Mouse (Mus musculus) right cerebral cortex, adult 18-20 months (tissue): Measurements from ENCODE around the gene Dppa4.
"Not testable (repeated sequence)": the region's sequence is repeated elsewhere in the genome, so short reads cannot be mapped to it uniquely, and the experiment has no call there.

ENCODE experiments used
- DNase-seq: peaks from one replicate; pipeline ENCODE4 v3.0.0; 2022; ENCODE audit warnings: mixed read lengths

Gene Dppa4

DNA sequence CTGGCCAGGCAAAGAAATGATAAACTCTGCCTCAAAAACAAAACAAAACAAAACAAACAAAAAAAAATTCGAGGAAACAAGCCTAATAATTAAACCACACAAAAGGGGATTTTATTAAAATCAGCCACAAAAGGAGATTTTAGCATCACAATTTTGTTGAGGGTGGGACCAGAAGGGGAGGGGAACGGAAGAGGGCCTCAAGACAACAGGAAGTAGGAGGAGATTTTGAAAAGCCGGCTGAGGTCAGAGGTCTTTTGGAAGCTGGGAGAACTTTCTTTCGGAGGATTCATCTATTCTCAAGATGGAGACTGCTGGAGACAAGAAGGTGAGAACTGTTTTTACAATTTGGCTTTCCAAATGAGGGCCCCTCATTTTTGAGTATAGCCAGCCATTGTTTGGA is at the start of gene Dppa4:
Gene Dppa4, plus strand, starts transcription at position 217 of the 400 bp plus-strand sequence.
- no peak for DNase-seq

DNA sequence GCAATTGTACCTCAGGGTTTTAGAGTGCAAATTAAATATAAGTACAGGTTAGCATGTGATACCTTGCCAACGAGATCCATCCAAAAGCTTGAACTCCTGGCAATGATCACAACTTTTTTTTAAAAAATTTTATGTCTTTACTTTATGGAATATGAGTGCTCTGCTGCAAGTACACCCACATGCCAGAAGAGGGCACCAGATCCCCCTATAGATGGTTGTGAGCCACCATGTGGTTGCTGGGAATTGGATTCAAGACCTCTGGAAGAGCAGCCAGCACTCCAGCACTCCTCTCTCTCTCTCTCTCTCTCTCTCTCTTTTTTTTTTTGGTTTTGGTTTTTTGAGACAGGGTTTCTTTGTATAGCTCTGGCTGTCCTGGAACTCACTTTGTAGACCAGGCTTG is 48.5 kb upstream of the Dppa4 start:
- DNase-seq = no peak

DNA sequence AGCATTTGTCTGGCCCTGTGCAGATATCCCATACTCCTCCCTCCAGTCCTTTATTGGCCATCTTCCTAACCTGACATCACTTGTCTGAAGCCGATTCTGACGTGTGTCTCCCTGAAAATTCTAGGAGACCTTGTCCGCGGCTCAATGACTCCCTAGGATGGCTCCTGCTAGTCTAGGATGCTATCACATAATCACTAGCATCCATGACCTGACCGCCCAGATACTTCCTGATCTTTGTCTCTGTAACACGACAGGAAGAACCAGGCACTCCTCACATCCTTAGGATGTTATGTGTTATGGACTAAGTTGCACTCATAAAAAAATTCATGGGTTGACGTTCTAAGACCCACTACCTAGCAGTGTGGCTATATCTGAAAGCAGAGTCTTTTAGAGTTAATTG is 45.9 kb upstream of the Dppa4 start:
- DNase-seq = no peak

DNA sequence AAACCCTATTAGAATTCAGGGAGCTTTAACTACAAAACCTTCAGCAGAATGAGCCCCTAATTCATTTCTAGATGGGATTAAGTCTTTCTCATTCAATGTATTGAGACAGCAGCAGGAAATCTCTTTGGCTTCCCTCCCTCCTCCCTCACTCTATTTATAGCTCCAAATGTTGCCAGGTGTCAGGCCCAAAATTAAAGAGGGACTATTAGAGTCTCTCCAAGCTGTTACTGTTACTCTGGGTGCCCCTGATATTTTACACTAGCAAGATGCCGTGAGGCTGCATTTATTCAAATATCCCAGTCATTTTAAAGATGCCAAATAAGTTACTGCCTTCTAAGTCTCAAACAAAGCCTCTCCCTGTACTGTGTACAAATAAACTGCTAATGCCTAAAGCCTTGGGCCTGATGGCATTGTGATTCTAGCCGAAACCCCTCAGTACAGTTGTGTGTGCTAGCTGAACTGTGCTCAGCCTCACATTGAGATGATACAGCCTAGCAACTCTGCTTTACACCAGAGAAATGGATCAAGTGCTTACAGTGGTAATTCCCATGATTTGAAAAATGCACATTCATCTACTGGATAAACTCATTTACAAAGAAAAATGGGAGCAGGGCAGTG is 36.4 kb upstream of the Dppa4 start:
- DNase-seq = no peak

DNA sequence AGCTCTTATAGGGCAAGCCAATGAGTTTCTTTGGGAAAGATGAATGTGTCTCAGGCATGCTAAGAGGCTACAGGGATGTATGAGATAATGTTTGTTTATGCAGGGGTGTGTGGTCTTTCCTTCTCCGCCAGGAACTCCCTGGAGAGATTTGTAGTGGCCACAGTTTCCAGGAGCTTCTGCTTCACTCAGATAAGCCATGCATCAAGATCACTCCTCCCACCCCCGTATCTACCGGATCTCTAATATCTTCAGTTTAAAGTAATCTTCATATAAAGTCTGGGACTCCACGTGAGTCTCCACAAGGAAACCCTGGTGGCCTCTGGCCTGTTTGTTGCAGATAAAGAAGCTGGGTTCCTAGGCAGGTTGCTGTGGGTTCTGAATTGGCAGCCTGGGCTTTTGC is 30.7 kb upstream of the Dppa4 start:
- no peak for DNase-seq

DNA sequence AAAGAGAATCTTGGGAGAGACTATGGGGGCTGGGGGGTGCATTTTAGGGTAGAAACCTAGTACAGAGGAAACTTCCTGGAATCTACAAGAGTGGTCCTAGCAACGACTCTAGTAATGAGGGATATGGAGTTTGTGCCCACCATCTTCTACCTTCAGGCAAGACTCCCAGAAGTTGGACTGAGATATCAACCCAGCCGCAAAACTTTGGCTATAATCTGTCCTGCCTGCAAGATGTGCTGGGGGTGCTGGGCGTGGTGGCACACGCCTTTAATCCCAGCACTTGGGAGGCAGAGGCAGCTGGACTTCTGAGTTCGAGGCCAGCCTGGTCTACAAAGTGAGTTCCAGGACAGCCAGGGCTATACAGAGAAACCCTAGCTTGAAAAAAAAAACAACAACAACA is 28.9 kb upstream of the Dppa4 start:
- DNase-seq = no peak

DNA sequence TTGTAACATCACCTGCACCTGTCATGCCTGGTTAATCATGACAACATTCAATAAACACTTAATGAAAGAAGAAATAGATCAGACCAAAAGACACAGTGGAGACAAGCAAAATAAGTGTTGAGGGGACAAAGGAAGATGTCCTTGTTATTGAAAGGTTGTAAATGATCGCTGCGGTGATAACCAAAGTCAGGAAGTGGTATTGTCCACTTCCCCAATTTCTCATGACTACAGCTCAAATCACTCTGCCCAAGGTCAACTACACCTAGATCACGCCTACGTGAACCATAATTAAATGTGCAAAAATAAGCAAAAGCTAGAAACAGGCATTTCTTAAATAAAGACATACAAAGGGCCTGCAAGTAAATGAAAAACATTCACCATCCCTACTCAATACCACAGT is 24.0 kb upstream of the Dppa4 start:
- no peak for DNase-seq

DNA sequence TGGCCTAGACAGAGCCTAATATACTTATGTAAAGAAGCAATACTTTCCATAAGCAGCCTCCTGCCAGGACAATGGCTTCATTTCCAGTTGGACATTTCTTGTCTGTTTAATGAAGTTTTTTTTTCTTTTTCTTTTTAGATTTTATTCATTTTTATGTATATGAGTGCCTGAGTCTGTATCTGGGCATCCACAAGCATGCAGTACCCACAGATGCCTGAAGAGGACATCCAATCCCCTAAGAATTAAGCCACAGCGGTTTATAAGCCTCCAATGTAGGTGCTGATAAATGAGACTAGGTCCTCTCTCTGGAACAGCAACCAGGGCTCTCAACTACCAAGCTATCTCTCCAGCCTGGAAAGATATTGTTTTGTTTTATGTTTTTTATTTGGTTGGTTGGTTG is 20.6 kb upstream of the Dppa4 start:
- DNase-seq = no peak

DNA sequence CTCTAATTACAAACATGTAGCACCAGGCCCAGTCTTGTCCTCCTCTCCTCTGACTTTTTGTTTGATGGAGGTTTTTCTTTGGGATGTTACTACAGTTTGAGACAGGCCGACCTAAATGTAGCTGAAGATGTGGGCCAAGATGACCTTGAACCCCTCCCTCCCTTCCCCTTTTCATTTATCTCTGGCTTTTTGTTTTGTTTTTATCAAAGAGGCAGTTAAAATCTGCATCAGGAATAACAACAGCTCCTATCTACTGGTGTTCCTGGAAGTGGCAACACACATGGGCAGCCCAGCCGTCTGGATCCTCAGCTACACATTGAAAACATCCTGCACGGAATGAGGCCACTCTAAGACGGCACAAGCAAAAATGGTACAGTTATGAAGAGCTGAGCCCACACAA is 17.7 kb upstream of the Dppa4 start:
- DNase-seq = no peak

DNA sequence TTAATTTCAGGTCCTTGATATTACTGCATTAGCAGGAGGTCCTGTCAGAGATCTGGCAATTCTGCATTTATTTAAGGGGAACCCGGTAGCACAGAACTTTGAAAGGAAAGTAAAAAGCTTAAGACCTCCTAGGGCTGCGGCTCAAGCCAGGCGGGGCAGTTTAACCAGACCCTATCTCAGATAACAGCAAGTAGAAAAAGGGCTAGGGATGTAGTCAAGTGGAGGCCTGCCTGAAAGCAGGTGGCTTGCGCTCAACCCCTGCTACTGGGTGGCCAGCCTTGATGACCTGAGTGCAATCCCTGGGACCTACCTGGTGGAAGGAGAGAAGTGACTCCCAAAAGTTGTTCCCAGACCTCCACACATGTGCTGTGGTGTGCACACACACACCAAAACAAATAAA is 6.6 kb upstream of the Dppa4 start:
- DNase-seq = no peak

DNA sequence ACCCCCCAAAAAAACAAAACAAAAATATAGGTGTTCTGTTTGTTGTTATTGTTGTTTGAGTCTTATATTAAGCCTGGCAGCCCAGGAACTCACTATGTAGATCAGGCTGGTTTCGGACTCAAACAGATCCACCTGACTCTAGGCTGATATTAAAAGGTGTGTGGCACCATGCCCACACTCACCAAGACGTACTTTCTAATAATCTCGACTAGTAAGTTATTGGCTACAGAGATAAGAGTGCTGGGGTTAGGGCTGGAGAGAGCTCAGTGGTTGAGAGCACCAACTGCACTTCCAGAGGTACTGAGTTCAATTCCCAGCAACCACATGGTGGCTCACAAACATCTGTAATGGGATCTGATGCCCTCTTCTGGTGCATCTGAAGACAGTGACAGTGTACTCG is 2.6 kb upstream of the Dppa4 start:
- no peak for DNase-seq

DNA sequence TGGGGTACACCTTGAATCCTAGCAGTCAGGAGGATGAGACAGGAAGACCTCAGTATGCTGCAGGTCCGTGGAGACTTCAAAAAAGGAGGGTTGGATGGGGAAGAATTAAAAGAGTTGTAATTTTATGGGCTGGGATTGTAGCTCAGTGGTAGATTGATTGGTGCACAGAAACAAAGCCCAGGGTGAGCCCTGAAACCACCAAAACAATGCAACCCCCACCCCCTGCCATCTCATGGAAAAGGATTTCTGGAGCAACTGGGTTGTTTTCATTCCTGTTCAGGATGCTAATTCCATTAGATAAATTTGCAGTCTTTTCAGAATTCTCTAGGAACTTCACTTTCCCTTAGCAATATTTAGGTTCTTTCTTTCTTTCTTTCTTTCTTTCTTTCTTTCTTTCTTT is 732 bp upstream of the Dppa4 start:
- DNase-seq = no peak

DNA sequence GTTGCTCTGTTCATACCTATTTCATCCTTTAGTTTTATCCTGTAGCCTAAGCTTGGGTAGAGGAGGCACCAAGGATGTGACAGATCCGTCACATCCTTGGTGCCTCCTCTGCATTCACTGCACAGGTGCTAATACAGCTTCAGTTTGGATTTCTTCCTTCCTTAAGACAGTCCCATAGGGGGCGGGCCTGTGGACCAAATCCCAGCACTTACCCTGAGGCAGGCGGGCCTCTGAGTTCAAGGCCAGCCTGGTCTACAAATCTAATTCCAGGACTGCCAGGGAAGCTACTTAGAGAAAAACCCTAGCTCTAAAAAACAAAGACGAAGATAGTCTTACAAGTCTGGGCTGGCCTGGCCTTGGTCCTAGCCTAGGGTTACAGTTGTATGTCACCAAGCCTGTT is 2.0 kb downstream of the Dppa4 start:
- no peak for DNase-seq

DNA sequence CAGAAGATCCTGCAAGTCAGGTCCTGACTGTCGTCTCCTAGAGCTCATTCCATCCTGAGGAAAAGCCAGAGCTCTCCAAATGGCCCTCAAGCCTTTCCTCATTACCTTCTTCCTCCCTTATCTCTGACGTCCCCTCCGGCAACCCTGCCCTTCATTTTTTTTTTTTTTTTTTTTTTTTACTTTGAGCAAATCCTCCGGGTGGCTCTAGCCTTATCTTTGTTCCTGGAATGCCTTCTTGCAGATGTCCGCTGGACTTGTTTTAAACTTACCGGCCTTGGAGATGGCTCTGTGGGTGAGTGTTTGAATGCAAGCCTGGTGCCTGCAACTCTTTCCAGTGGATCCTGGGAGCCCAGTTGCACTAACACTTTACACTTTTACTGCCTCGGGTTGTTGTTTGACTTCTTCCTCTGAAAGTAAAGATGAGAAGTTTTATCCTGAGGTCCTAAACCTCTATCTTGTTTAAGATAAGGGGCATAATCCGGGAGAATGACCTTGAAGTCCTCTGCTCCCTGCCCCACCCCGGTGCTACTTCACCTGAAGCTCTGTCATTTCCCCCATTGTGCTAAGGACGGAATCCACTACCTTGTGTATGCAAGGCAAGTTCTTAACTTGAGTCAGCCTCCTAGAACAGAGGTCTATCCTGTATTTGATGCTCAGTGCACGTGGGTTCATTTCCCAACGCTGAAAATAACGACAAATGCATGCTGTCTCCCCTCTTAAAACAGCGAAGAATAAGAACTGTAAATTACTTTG is 14.0 kb downstream of the Dppa4 start:
- no peak for DNase-seq

DNA sequence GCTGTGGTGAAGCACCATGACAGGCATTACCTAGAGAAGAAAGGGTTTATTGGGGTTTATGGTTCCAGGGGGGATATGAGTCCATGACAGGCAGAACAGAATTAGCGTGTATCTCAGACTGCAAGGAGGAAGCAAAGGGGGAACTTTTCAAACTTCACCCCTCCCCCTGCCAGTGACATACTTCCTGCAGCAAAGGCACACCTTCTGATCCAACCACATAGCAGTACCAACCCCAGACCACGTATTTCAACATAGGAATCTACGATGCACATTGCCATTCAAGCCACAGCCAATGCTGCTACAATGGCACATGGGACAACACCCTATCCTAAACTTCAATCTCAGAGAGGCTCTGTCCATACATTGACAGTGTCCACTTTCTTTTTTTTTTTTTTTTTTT is 16.4 kb downstream of the Dppa4 start:
- no peak for DNase-seq

DNA sequence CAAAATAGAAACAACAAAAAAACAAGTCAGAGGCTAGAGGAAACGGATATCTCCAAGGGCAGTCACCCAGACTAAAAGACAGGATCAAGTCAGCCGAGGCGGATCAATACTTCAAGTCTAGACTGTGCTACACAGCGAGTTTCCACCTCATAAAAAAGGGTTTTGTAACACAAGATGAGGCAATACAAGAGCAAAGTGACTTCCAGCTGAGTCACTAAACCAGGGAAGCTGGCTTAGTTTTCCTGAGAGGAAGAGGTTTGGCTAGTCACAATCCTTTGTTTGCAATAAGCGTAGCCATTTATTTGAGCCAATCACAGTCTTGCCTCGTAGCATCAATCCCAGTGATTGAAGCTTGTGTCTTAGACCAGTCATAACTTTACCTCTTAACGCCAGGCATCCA is 20.0 kb downstream of the Dppa4 start, which contains the start of gene Dppa2:
Gene Dppa2, plus strand, starts transcription at position 400 of the 400 bp plus-strand sequence.
- DNase-seq = no peak

DNA sequence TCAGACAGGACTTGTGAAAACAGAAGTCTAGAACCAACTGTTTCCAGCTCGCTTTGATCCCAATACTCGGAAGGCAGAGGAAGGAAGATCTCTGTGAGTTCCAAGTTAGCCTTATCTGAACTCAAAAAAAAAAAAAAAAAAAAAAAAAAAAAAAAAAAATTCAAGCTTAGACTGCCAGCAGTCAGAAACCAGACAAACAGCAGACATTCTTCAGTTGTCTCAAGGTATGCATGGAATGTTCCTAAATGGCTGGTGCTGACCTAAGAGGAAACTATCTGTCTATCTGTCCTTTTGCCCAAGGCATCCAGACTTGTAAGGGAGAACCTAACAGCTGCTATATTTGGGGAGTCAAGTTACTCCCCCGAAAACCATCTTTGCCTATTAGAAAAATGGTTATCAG is 20.4 kb downstream of the Dppa4 start:
- no peak for DNase-seq

DNA sequence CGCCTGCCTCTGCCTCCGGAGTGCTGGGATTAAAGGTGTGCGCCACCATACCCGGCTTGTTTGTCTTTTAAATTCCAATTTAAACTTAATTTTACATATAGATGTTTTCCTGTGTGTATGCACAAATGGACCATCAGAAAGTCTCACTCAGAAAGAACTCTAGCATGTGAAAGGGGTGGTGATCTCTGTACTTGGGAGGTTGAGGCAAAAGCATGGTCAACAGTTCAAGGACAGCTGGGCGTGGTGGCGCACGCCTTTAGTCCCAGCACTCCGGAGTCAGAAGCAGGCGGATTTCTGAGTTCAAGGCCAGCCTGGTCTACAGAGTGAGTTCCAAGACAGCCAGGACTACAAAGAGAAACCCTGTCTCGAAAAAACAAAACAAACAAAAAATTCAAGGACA is 25.4 kb downstream of the Dppa4 start:
- DNase-seq = not testable (repeated sequence)

DNA sequence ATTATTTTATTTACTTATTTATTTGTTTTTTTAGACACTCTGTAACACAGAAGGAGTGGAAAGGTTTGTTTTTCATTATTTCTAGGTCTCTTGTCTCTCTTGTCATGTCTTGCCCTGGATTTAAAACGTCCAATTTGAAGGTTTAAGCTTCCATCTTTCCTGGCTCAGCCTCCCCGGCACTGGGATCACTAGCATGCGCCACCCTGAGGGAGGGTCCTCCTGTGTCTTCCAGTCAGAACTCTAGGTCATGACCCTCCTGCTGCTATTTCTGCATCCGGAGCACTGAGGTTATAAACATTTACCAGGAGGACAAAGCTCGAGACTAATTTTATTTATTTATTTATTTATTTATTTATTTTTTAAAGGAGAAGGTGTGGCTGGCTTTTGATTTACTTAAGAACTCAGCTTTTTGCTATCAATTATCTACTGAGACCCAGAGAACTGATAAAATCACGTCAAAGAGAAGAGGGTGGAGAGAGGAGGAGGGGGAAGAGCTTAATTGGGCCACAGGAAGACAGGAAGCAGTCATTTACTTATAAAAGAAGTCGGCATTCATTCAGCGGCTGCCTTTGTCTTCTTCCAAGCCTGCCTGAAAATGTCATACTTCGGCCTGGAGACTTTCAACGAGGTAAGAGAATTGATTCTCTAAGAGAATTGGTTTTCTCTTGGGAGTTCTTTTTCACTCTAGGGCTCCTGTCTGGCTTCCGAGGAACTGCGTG is 26.5 kb downstream of the Dppa4 start:
- DNase-seq = no peak

DNA sequence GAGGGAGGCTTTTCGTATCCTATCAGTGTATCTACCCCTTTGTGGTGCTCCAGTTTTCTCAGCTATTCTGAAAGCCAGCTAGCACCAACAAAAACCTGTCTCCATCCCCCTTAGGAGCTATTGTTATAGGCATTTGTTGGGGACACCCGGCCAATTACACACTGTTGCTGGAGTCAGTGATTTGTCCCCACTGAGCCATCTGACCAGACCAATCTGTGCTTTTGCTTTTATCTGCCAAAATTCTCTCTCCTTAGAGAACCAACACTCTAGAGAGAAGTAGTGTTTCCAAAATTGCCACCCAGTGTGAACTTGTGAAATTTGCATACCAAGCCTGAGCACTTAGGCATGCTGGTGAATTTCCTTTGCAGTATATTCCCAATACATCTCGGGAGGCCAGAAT is 31.8 kb downstream of the Dppa4 start:
- DNase-seq = no peak

DNA sequence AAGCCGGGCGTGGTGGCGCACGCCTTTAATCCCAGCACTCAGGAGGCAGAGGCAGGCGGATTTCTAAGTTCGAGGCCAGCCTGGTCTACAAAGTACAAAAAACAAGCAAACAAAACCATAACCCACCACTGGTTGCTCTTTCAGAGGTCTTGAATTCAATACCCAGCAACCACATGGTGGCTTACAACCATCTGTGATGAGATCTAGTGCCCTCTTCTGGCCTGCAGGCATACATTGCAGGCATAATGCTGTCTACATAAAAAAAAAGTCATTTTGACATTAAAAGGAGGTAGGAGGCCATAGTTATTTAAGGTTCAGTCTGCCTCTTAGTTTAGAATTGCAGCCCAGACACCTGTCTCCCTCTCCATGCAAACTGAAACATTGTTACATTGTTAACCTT is 37.2 kb downstream of the Dppa4 start:
- no peak for DNase-seq

DNA sequence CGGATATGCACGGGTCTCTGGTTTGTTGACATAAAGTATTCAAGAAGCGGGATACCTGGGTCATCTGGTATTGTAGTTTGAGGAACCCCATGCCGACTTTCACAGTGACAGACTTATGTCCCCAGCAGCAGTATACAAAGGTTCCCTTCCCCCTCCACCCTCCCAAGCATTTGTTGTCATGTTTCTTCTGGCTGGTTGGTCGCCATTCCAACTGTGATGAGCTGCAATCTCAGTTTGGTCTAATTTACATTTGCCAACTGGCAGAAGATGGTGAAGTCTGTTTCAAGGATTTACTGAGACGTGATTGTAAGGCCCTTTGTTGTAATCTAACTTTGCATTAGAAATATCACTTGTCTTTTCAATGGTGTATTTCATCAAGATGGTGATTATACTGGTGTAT is 39.6 kb downstream of the Dppa4 start:
- no peak for DNase-seq

DNA sequence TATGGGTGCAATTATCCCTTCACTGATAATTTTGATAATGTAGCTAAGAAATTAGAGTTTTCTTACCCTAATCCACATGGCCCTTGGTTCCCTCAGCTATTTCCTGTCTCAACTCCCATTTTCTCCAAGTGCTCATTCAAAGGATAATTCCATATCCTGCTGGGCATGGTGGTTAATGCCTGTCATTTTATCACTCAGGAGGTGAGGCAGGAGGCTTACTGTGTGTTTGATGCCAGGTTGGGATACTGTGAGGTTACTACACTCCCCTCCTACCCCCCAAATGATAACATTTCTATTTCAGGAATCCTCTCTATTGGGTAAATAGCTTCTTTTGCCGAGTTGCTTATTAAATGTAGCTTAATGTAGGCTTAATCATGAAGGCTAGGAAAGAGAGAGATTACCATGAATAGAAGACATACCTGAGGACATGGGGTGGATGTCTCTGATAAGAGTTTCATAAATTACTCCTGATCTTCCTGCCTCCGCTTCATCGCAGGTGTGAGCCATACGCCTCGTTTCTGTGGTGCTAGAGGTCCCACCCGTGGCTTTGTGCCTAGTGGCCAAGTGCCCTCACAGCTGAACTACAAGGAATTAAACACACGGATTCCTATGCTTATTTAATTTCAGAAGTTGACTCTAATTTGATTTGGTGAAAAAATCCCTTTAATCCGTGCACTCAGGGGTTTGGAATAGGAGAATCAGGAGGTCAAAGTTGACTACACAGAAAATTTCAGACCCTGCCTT is 40.2 kb downstream of the Dppa4 start:
- no peak for DNase-seq

DNA sequence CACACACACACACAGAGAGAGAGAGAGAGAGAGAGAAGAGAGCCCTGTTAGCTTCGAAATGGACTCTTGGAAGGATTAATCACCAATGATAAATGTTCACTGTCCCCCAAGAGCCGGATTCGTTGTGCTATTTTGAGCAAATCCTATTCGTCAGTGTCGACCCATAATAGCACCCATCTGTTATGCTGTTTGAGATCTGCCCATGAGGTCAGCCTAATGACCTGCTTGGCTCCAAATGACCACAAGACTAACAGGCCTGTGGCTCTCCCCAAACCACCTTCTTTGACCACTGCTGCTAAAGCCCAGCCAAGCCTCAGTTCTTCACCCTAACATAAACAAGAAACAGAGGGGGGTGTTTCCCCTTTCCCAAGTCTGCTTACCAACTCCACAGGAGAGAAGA is 43.4 kb downstream of the Dppa4 start:
- DNase-seq = no peak
